Mouse (Mus musculus) B cell, adult 2 months (primary cell): ENCODE data around the gene Cacng6.

Experiments used
- DNase-seq, 2 experiments: peaks; one replicate each; pipeline ENCODE4 v3.0.0; 2022

The Cacng6 gene

DNA sequence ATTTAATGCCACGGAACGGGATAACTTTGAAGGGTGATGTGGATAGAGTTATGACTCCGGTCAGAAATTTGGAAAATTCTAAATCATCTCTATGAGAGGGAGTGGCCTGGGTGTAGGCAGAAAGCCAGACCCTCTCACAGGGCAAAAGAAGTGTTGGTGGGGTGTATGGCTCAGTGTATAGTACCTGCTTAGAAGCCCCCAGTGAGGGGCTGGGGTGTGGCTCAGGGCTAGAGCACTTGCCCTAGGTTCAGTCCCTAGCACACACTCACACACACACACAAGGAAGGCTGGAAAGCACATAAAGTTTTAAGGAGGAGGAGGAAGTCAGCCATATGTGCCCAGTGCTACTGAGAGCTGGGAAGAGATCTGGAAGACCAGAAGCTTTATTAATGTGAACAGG is 2.7 kb upstream of the Cacng6 start:
- DNase-seq: no peak

DNA sequence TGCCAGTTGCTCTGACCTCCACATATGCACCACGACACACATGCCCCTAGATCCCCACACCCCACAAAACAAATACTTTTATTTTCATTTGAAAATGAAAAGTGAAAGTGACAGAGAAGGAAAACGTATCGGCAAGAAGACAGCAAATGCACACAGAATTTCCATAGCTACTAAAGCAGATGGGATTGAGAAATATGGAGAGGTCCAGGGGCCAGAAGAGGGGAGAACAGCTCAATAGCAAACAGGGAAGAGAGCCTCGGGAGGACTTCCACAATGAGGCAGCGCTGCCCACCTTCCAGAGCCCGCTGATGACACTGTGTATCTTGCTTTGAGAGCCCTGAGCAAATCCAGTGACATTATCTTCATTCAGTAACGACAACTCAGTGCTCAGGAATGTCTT is 1.9 kb upstream of the Cacng6 start:
- no peak for DNase-seq

DNA sequence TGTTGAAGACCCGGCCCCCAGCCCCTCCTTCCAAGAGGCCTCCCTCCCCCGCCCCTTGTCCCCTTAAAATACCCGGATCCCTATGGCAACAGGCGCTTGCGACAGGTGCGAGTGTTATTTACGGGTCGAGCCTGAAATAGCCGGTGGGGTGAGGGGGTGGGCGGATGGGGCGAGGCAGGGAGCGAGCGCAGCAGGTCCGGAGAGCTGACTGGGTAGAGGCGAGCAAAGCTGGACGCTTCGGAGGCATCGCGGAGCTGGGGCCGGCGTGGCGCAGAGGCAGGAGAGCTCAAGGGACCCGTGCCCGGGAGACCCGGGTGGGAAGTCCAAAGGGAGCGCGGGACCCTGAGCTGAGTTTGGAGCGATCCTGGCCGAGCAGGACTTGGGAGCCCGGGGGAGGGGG is 565 bp upstream of the Cacng6 start:
- peak in 1 of 2 experiments; percentile 3 for DNase-seq

DNA sequence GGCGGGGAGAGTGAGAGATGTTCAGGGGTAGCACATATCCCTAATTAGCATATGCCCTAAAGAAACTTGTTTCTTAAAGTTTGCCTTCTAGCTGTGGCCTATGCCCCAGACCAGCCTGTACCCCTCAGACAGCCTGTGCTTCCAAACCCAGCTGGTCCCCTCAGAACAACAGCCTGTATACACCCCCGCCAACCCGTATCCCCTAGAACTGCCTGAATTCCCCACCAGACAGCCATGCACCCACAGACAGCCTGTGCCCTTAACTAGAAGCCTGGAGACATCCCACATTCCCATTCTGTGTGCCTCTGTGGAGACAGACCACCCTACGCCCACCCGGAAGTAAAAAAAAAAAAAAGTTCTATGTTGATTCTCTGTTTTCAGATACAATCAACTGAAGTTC is 1.1 kb downstream of the Cacng6 start:
- DNase-seq: no peak

DNA sequence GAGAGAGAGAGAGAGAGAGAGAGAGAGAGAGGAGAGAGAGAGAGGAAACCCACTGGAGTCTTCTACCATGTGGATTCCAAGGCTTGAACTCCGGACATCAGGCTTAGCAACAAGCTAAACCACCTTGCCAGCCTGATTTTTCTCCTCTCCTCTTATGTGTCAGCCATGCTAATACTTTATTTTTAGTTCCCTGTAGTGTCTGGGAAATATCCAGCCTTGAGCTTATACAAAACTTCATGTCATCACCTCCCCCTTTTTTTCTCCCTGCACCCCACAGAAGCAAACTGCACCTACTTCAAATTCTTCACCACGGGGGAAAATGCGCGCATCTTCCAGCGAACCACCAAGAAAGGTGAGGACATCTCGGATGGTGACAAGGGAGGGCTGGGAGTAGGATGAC is 6.2 kb downstream of the Cacng6 start:
- DNase-seq: no peak

DNA sequence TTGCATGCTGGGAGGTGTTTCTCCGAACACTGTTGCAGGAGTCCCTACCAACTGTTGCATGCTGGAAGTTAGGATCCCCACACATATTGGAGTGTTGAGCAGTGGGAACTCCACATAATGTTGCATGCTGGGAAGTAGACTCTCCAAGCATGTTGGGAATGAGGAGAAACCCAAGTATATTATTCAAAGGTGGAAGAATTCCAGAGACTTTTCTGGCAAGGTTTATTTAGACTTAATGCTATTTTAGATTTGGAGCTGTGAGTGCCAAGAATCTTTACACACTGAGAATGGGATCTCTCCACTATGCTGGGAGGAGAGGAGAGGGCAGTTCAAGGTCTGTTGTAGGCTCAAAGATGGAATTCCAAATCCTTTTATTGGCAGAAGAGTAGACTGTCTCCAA is 8.1 kb downstream of the Cacng6 start:
- no peak for DNase-seq

DNA sequence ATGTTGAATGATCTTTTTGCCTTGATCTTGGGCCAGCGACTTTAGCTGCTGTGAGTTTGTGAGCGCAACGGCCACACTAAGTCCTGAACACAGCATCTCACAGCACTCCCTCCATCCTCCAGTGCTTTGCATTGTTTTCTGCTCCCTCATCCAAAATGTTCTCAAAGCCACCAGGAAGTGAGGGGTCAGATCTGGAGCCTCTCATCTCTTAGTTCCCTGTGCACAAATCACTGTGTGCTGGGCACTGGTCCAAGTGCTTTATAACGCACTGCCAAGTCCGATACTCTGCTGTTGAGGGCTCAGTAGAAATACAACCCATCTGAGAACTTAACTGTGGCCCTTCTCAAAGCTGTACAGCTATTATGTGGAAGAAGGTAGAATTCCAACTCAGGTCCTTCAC is 13.9 kb downstream of the Cacng6 start:
- no peak for DNase-seq

DNA sequence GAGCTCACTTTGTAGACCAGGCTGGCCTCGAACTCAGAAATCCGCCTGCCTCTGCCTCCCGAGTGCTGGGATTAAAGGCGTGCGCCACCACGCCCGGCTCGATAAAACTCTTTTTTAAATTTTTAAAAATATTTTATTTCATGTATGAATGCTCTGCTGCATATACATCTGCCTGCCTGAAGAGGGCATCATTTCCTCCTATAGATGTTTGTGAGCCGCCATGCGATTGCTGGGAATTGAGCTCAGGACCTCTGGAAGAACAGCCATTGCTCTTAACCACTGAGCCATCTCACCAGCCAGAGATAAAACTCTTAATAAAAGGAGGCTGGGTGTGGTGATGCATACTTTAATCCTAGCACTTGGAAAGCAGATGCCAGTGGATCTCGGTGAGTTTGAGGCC is 16.0 kb downstream of the Cacng6 start:
- DNase-seq: no peak

DNA sequence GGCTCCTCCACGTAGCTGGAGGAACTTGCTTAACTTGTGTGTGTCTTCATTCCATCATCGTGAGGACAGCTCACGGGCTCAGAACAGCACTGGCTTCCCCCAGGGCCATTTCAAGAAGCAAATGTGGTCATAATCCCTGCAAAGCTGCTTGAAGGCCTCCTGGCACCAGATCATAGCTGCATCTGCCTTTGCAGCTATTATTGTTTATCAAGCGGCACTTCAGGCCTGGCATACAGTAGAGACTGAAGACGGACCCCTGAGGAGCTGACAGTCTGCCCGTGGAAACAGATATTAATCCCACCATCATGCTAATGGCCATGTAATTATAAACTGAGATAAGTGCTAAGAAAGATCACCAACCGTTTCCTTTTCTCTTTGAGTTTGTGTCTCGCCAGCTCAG is 16.5 kb downstream of the Cacng6 start:
- no peak for DNase-seq

DNA sequence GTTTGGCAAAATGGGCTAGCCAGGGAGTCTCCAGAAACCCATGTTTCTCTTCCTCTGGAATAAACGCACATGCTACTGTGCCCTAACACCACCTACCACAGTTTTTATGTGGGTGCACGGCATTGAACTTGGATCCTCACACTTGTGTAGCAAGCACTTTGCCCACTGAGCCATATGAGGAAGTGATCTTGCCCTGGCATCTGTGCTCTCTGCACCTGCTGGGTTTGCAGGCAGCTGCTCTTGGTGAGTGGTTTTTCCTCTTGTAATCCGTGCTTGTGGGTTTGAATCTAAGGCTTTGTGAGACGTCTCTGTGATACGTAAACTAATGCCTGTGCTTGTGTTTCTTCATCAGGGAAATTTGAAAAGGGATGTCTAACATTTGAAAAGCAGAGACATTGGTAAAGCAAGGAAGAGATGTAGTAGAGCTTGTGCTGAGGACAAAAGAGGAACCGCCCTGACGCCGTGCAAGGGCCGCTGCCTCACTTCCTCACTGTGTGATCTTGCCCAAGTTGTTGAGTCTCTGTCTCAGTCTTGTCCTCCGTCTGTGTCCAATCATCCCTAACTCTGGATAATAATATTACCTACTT is 18.6 kb downstream of the Cacng6 start:
- peak; percentile 52 to 58 for DNase-seq

DNA sequence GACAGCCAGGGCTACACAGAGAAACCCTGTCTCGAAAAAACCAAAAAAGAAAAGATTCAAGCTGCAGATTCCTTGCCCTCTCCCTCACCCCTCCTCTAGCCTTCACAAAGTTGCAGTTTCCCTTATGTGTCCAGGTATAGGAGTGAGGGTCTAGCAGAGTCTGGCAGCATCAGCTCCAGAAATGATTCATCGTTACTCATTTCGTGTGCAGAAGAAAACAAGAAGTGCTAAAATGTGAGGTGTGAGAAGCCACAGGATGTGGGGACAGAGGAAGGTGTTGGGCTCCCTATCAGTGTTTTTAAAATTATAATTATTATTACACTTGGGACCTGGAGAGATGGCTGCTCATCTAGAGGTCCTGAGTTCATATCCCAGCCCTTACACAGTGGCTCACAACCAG is 20.7 kb downstream of the Cacng6 start:
- no peak for DNase-seq

DNA sequence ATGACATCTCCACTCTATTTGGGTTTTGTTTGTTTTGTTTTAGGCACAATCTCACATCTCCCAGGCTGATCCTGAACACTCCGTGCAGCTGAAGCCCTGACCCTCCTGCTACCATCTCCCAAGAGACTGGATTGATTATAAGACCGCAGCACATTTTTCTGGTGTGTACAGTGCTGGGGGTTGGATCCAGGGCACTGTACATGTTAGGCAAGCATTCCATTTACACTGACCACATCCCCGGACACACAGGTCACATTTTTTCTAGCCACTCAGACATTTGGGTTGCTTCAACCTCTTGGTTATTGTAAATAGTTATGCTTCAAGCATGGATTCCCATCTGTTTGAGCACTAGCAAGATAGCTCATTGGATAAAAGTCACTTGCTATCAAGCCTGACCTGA is 22.6 kb downstream of the Cacng6 start:
- no peak for DNase-seq

DNA sequence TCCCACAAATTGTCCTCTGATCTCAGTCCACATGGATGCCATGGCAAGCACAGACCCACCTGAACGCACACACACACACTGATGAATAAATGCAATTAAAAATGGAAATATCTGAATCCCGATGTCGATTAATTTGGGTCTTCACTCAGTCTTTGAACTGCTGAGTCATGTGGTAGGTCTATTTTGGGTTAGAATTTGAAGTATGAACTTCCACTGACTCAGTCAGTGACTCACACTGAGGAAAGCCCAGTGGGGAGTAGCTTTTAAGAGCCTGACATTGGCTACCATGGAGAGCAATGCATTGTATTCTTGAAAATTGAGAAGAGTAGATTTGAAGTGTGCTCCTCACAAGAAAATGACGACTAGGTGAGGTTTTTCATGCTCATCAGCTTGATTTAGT is 23.0 kb downstream of the Cacng6 start:
- no peak for DNase-seq

DNA sequence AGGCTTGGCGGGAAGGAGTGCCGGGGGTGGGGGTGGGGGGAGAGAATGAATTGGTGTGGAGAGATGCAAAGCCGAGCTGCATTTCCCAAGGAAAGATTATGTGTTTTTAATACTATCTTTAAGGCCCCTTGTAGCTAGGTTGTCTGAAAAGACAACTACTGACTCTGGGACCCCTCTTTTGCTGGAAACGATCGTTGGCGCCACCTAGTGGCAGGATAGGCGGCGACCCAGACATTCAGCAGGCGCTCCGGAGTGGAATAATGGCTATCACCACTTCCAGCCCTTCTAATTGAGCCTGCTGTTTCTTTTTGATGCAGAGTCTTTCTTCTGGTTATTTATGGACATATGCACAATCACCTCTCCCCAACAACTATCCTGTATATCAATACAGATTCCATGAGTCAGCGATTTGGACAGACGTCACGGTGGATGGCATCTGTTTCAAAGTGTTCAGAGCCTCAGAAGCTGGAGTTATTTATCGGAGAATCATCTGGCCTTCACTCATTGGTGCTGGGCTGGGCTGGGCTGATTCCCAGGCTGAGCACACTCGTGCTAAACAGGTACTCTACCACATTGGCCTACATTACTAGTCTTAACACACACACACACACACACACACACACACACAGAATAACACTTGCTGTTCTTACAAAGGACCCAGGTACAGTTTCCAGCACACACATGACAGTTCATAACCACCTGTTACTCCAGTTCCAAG is 24.9 kb downstream of the Cacng6 start:
- DNase-seq: peak; percentile 81 to 82

DNA sequence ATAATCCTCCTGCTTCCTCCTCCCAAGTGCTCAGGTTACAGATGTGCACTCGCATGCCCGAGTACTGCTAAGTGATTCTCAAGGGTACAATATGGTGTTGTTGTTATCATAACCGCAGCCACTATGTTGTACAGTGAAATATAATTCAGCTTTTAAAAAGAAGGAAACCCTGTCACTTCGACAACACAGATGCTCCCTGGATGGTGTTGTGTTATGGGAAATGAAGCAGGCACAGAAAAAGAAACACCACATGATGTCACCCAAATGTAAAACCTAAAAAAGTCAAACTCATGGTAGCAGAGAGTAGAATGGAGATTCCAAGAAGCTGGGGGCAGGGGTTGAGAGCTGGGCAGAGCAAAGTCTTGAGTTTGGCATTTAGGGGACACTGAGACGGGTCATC is 26.7 kb downstream of the Cacng6 start:
- DNase-seq: no peak

DNA sequence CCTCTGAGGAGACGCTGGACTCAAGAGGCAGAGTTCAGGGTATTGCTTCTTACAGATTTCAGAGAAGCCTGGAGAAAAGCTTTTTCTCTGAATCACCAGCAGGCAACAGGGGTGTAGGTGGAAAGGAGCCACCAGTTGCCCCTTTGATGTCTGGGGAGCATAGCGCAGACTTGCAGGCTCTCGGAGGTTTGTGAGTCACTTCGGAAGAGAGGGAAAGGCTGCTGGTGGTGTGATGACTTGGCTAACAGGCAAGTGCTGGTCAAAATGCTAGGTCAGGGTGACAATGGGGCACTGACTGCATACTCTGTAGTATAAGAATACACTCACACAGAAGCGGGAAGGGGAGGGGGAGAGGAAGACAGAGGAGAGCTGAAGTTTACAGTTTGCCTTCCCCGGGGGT is 27.2 kb downstream of the Cacng6 start:
- DNase-seq: no peak

DNA sequence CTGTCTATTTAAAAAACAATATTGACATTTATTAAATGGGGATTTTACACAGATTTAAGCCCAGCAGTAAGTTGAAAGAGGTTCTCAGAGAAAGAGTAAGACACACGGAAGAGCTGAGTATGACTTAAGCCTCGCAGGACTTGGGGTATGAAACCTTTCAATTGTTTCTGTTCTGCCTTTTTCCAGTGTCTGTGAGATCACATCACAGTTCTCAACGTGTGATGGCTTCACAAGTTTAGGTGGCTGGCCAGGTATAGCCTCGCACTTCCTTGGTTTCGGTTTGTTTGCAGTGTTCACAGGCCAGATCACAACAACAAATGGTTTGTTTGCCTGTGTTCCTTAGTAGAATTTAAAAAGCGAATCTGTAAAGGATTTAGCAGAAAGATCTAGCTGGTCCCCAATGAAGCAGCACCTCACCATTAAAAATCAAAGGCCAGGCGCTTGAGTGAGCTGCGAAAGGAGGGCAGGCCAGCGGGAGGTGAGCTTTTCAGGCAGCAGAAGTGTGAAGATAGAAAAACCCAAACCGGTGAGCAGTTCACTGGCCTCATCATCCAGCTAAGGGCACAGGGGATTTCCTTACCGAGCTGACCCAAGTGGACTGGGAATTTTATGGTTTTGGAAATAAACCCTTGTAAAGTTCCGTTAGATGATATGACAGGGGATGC is 29.0 kb downstream of the Cacng6 start:
- no peak for DNase-seq

DNA sequence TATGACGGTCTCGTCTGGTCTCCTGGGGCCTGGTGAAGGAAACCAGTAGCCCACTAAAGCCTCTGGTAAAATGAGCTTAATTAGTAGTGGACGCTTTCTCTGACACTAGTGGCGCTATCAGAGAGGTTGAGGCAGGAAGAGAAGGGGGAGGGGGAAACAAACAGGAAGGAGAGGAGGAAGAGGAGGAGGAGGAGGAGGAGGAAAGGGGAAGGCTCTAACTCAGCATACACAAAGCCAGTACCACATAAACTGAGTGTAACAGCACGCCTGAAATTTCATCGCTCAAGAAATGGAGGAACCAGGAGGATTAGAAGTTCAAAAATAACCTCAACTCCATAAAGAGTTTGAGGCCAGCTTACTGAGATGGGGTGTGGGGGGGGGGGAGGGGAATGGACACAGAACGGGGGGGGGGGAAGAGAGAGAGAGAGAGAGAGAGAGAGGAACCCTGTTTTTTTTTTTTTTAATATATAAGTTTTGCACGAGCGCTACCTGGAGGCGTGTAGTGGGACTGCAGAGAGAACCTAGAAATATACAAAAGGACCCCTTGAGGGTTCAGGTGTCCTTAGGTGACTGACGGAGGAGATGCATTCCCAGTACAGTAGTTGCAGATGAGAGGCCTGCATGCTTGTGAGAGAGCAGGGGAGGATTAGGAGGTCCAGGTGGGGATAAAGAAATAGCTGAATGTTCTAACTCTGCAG is 29.6 kb downstream of the Cacng6 start:
- DNase-seq: no peak

DNA sequence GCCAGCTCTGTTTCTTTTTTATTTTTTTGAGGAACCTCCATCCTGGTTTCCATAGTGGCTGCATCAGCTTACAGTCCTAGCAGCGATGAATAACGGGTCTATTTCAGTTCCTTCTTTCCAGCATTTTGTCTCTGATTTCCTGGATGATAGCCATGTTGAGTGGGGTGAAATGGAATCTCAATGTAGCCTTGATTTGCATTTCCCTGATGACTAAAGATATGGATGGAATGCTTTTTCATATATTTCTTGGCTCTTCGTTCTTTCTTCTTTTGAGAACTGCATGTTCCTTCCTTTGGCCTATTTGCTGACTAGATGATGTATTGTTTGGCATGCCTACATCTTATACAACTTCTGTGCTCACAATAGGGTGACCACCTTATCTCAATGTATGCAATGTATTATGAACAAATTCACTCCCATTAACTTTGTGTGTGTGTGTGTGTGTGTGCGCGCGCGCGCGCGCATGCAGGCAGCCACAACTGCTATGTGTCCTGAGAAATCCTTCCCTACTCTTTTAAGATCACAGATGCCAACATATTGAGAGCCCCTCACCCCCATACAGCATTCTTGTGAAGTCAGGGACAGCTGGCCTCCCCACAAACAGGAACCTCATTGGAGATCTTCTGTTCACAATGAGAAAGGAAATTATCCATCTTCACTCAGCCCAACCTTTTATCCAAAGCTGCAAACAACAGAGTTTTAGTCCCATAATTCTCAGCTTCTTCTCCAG is 33.3 kb downstream of the Cacng6 start:
- DNase-seq: no peak

DNA sequence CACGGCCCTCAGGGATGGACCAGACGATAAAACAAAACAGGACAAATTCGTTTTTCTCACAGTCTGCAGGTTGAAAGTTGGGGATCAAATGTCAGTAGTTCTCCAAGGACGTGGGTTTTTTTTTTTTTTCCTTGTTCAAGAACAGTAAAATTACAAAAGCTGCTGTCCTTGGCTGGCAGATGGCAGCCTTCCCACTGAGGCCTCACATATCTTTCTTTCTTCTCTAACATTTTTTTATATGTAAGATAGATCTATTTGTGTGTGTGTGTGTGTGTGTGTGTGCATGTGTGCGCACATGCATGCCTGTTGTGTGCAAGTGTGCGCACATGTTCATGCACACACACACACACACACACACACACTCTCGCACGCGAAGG is 33.8 kb downstream of the Cacng6 start:
- DNase-seq: no peak

DNA sequence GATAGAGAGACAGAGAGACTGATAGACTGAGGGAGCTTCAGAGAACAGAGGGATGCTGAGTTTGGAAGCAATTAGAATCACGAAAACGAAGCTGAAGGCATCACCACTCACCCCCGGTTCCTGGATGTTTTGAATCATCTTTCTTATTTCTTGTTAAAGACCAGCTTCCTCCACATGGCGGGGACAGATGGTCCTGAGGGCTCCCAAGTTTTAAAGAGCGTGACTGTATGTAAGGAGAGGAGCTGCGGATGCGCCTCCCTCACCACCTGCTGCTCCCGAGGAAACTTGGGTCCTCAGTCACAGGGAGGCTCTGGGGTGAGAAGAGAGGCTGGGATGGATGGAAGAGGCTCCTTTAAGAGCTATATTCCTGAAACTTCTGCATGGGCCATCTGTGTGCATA is 36.3 kb downstream of the Cacng6 start:
- DNase-seq: no peak

DNA sequence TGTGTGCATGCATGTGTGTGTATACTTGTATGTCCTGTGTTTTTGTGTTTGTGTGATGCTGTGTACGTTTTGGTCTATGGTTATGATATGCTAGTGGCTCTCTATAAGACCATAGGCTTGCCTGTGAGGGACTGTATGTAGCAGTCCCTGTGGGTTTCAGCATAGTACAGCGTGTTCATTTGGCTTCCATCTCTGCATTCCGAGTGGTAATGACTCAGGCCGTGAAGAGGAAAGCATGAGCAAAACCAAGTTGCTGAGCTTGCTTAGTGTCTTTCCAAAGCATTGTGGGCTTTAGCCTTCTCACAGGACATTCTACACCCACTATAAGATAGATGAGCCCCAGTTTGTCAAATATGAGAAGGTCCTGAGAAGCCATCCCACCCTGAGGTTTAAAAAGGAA is 39.3 kb downstream of the Cacng6 start:
- no peak for DNase-seq

DNA sequence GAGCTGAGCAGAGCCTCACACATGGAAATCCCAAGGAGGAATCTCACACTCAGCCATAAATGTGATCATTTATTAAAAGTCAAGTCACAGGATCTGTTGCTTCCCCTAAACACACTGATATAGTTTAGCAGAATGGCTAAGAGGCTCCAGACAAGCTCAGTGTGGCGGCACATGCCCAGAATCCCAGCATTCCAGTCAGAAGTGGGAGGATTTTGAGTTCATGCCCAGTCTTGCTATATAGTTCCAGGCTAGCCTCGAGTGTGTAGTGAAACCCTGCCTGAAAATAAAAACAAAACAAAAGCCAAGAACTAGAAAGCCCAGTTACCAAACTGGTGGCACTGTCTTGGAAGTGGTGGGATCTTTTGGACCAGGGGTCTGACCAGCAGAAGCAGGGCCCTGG is 44.6 kb downstream of the Cacng6 start:
- no peak for DNase-seq
